Mouse (Mus musculus): ENCODE results near the gene Erap1. TPM values are rescaled to one million over a fixed set of nuclear protein-coding genes. Genes with fewer than 3 reads are reported as not detected.

The Erap1 gene
- polyA plus RNA-seq, 1 experiment from 2014 or later, result 11.2 TPM

GRCm38 (mm10) chr13:74695497-74696193 lies 56.3 kb downstream of the Erap1 start:
- Histone ChIP-seq H3K4me3 (replicated peaks) (no peak overlapping the region), H3K4me1 (replicated peaks) (no peaks in the 10 kb centered on the region), H3K27ac (no peak overlapping the region), H3K36me3 (peaks cover 34% of the 10 kb centered on the region), H3K9me3 (replicated peaks) (no peaks in the 10 kb centered on the region), H3K4me2 (no peak overlapping the region), H3K27me3 (no peaks in the 10 kb centered on the region), H3K9ac (no peak overlapping the region)
- WGBS (ENCODE audit: insufficient replicate concordance), result 85% methylated on average over 5 of the region's 5 CpGs
- no peak for DNase-seq
- ATAC-seq (ENCODE audit: low read depth), result no peak

GRCm38 (mm10) chr13:74696225-74696624 lies 56.9 kb downstream of the Erap1 start:
- H3K9me3 ChIP-seq (replicated peaks), result no peaks in the 10 kb centered on the region
- H3K27ac ChIP-seq, result no peak overlapping the region
- ATAC-seq (ENCODE audit: low read depth), result no peak
- H3K4me1 ChIP-seq (replicated peaks), result no peaks in the 10 kb centered on the region
- no peak for DNase-seq
- no peak overlapping the region for H3K4me2 ChIP-seq
- H3K27me3 ChIP-seq, result no peaks in the 10 kb centered on the region
- 53% methylated on average over 3 of the region's 3 CpGs for WGBS (ENCODE audit: insufficient replicate concordance)
- H3K9ac ChIP-seq, result no peak overlapping the region
- no peak overlapping the region for H3K4me3 ChIP-seq (replicated peaks)
- peaks cover 30% of the 10 kb centered on the region for H3K36me3 ChIP-seq

GRCm38 (mm10) chr13:74719002-74719401 lies 79.6 kb downstream of the Erap1 start:
- Histone ChIP-seq H3K4me2 (no peak overlapping the region), H3K9ac (no peak overlapping the region), H3K36me3 (peaks cover 44% of the 10 kb centered on the region), H3K27ac (no peak overlapping the region), H3K27me3 (no peaks in the 10 kb centered on the region), H3K9me3 (replicated peaks) (no peaks in the 10 kb centered on the region), H3K4me3 (replicated peaks) (no peak overlapping the region), H3K4me1 (replicated peaks) (peaks cover 6% of the 10 kb centered on the region)
- 28% methylated on average over 2 of the region's 2 CpGs for WGBS (ENCODE audit: insufficient replicate concordance)
- no peak for DNase-seq
- peak; percentile 79 for ATAC-seq (ENCODE audit: low read depth)

- peak overlapping the region; percentile 98 for H3K27ac ChIP-seq
- H3K36me3 ChIP-seq, result peaks cover 56% of the 10 kb centered on the region
- no peak overlapping the region for H3K4me3 ChIP-seq (replicated peaks)
- ATAC-seq (ENCODE audit: low read depth) (peak; percentile 70), DNase-seq (peak; percentile 55)
- whole genome bisulfite sequencing (ENCODE audit: insufficient replicate concordance), result 51% methylated on average over 4 of the region's 4 CpGs
- peaks cover 48% of the 10 kb centered on the region for H3K4me1 ChIP-seq (replicated peaks)
- H3K9ac ChIP-seq, result peak overlapping the region; percentile 14
- H3K27me3 ChIP-seq, result no peaks in the 10 kb centered on the region
- H3K4me2 ChIP-seq, result peak overlapping the region; percentile 34
- H3K9me3 ChIP-seq (replicated peaks), result no peaks in the 10 kb centered on the region
Observed at GRCm38 (mm10) chr13:74733726-74734125, 94.4 kb downstream of the Erap1 start.

- WGBS (ENCODE audit: insufficient replicate concordance), result 21% methylated on average over 5 of the region's 5 CpGs
- ATAC-seq (ENCODE audit: low read depth) (peak; percentile 99), DNase-seq (peak; percentile 74)
- no peaks in the 10 kb centered on the region for H3K9me3 ChIP-seq (replicated peaks)
- H3K9ac ChIP-seq, result peak overlapping the region; percentile 69
- no peaks in the 10 kb centered on the region for H3K27me3 ChIP-seq
- H3K36me3 ChIP-seq, result peaks cover 52% of the 10 kb centered on the region
- H3K27ac ChIP-seq, result peak overlapping the region; percentile 98
- peak overlapping the region; percentile 68 for H3K4me2 ChIP-seq
- H3K4me3 ChIP-seq (replicated peaks), result peak overlapping the region; percentile 30
- peaks cover 48% of the 10 kb centered on the region for H3K4me1 ChIP-seq (replicated peaks)
Observed at GRCm38 (mm10) chr13:74735834-74736233, 96.5 kb downstream of the Erap1 start.

- H3K27ac ChIP-seq, result peak overlapping the region; percentile 98
- ATAC-seq (ENCODE audit: low read depth), result peak; percentile 54
Observed at GRCm38 (mm10) chr13:74736396-74736795, 97.0 kb downstream of the Erap1 start.

More at GRCm38 (mm10) chr13:74736396-74736795, 97.0 kb downstream of the Erap1 start:
- Histone ChIP-seq H3K4me1 (replicated peaks) (peaks cover 48% of the 10 kb centered on the region), H3K27me3 (no peaks in the 10 kb centered on the region), H3K9ac (peak overlapping the region; percentile 69), H3K4me3 (replicated peaks) (peak overlapping the region; percentile 30), H3K36me3 (peaks cover 50% of the 10 kb centered on the region), H3K9me3 (replicated peaks) (no peaks in the 10 kb centered on the region), H3K4me2 (peak overlapping the region; percentile 68)
- DNase-seq, result no peak
- 41% methylated on average over 2 of the region's 2 CpGs for WGBS (ENCODE audit: insufficient replicate concordance)

Other genes starting within 250 kb of the Erap1 start
- gene Zfp72, start 248.7 kb upstream of the Erap1 start, polyA plus RNA-seq (2015; fragmentation: Nextera tagmentation; extraction: Ambion mirVana), result 1.3 and 1.4 TPM in 2 replicates
- 148 and 160 TPM in 2 replicates for gene Ftl1-ps1, start 239.9 kb upstream of the Erap1 start, polyA plus RNA-seq (2015; fragmentation: Nextera tagmentation; extraction: Ambion mirVana)
- gene Zfp825, start 145.6 kb upstream of the Erap1 start, polyA plus RNA-seq (2015; fragmentation: Nextera tagmentation; extraction: Ambion mirVana), result 10.8 and 12.3 TPM in 2 replicates
- gene Cast, start 169.2 kb downstream of the Erap1 start, polyA plus RNA-seq (2015; fragmentation: Nextera tagmentation; extraction: Ambion mirVana), result 34.1 and 44.3 TPM in 2 replicates